Comparison of ENCODE assay signal across 8 mouse cellular contexts in genomic region chr19:7310704-7311103, GRCm38 (mm10). TPM values are rescaled to one million over a fixed set of nuclear protein-coding genes. Genes with fewer than 3 reads are reported as not detected.
A peak's percentile ranks its signal among the peaks of the same experiment; 100 is the strongest.
DNase-seq lines count a peak whose midpoint lies in the region; ATAC-seq and TF ChIP-seq lines count a peak whose summit lies in the region.

No protein-coding gene starts in this region.

- no peak overlapping the region for H3K4me3 ChIP-seq in intestine, embryonic 16.5 days (ENCODE audit: low read length)
- H3K4me3 ChIP-seq in liver, embryonic 14.5 days (ENCODE audit: insufficient read depth in 1 of 2, low read depth in 2 of 2, low read length in 2 of 2), result no peak overlapping the region
- no peak overlapping the region for H3K4me3 ChIP-seq in neural tube, embryonic 13.5 days

- H3K9ac ChIP-seq in intestine, embryonic 16.5 days (ENCODE audit: low read depth, low read length), result peak overlapping the region; percentile 45
- H3K9ac ChIP-seq in liver, embryonic 14.5 days (replicated peaks), result peak overlapping the region; percentile 20; the same call in 1 of the 2 replicates
- no peak overlapping the region for H3K9ac ChIP-seq in neural tube, embryonic 13.5 days

- H3K27ac ChIP-seq in intestine, embryonic 16.5 days (ENCODE audit: low read length), result peak overlapping the region; percentile 86
- peak overlapping the region; percentile 32; the same call in 1 of the 2 replicates for H3K27ac ChIP-seq in liver, embryonic 14.5 days
- peak overlapping the region; percentile 3; the same call in 1 of the 2 replicates for H3K27ac ChIP-seq in neural tube, embryonic 13.5 days (replicated peaks)

- DNase-seq in layer of hippocampus, adult 8-10 months (ENCODE audit: low spot score in 2 of 2), result peak; percentile 28 to 41
- no peak for DNase-seq in layer of hippocampus, adult 9-11 months
- DNase-seq in cerebellum, adult 9-10 months, result peak; percentile 67
- DNase-seq in forelimb bud, embryonic 11.5 days (ENCODE audit: low read depth, low spot score), result peak; percentile 40
- peak; percentile 43 to 60 (median 52) for DNase-seq in liver, embryonic 14.5 days (ENCODE audit: low read depth in 3 of 3, low spot score in 3 of 3)
- DNase-seq in frontal cortex, postnatal 10 days (ENCODE audit: low spot score in 2 of 2), result no peak

- no peak overlapping the region; the same call in 1 of the 2 replicates for H3K4me2 ChIP-seq in intestine, embryonic 16.5 days (ENCODE audit: low read depth, low read length)
- H3K4me2 ChIP-seq in liver, embryonic 14.5 days (ENCODE audit: low read depth), result peak overlapping the region; percentile 3
- H3K4me2 ChIP-seq in neural tube, embryonic 13.5 days, result no peak overlapping the region

- ATAC-seq in intestine, embryonic 16.5 days, result peak; percentile 86
- ATAC-seq in liver, embryonic 14.5 days (ENCODE audit: insufficient read depth), result peak; percentile 77
- no peak for ATAC-seq in neural tube, embryonic 13.5 days (ENCODE audit: low read depth)

- TF ChIP-seq CTCF in liver, embryonic 14.5 days (IDR thresholded peaks at IDR 0.05; ENCODE audit: low read depth), result peak; percentile 51

- no peaks in the 10 kb centered on the region for H3K36me3 ChIP-seq in intestine, embryonic 16.5 days (ENCODE audit: control insufficient read depth, insufficient read depth, low read length)
- H3K36me3 ChIP-seq in liver, embryonic 14.5 days (replicated peaks; ENCODE audit: control insufficient read depth, insufficient read depth, low read depth), result no peaks in the 10 kb centered on the region
- no peaks in the 10 kb centered on the region for H3K36me3 ChIP-seq in neural tube, embryonic 13.5 days

- H3K9me3 ChIP-seq in intestine, embryonic 16.5 days (ENCODE audit: control insufficient read depth, low read length), result no peaks in the 10 kb centered on the region
- H3K9me3 ChIP-seq in liver, embryonic 14.5 days (ENCODE audit: control insufficient read depth, low read length), result no peaks in the 10 kb centered on the region
- H3K9me3 ChIP-seq in neural tube, embryonic 13.5 days, result no peaks in the 10 kb centered on the region

- peak; percentile 72 for TF ChIP-seq EP300 in liver, embryonic 14.5 days (IDR thresholded peaks at IDR 0.05; ENCODE audit: low read depth)

- no peaks in the 10 kb centered on the region for H3K27me3 ChIP-seq in intestine, embryonic 16.5 days (replicated peaks; ENCODE audit: control insufficient read depth, insufficient read depth, low read length)
- H3K27me3 ChIP-seq in liver, embryonic 14.5 days (ENCODE audit: control insufficient read depth, insufficient read depth, low read length), result no peaks in the 10 kb centered on the region
- H3K27me3 ChIP-seq in neural tube, embryonic 13.5 days, result no peaks in the 10 kb centered on the region

- WGBS in intestine, embryonic 16.5 days, result 20% methylated on average over 5 of the region's 5 CpGs
- WGBS in liver, embryonic 14.5 days (ENCODE audit: insufficient replicate concordance), result 20% methylated on average over 5 of the region's 5 CpGs
- 22% methylated on average over 5 of the region's 5 CpGs for WGBS in neural tube, embryonic 13.5 days

- peaks cover 67% of the 10 kb centered on the region for H3K4me1 ChIP-seq in intestine, embryonic 16.5 days (ENCODE audit: control insufficient read depth, insufficient read depth, low read length)
- H3K4me1 ChIP-seq in liver, embryonic 14.5 days (replicated peaks; ENCODE audit: control insufficient read depth in 2 of 2, insufficient read depth in 2 of 2, low read length in 1 of 2), result peaks cover 71 to 73% of the 10 kb centered on the region in 2 experiments
- peaks cover 80% of the 10 kb centered on the region for H3K4me1 ChIP-seq in neural tube, embryonic 13.5 days (replicated peaks)

RNA-seq across cellular contexts. Expression of gene Mark2, which starts 31.0 kb away (rescaled TPM):
- 100 to 1,000 TPM; 101 to 135 (median 120) TPM for total RNA-seq in layer of hippocampus, adult 8-10 months (2022)
- polyA plus RNA-seq in intestine, embryonic 16.5 days (2015; fragmentation: Nextera tagmentation; extraction: Ambion mirVana), result 39.1 and 41.4 TPM in 2 replicates
- polyA plus RNA-seq in liver, embryonic 14.5 days (2012; rRNA removed), result 14.2 and 17.4 TPM in 2 replicates
- 14.3 and 18.9 TPM in 2 replicates for polyA plus RNA-seq in liver, embryonic 14.5 days (2014; fragmentation: Nextera tagmentation; extraction: Ambion mirVana)
- 45.3 and 48.0 TPM in 2 replicates for polyA plus RNA-seq in neural tube, embryonic 13.5 days (2015; fragmentation: Nextera tagmentation; extraction: Ambion mirVana)

RNA-seq across cellular contexts. Expression of gene Rcor2, which starts 43.6 kb away (rescaled TPM):
- 10 to 100 TPM; 12.7 to 17.0 (median 14.6) TPM for total RNA-seq in layer of hippocampus, adult 8-10 months (2022)
- 6.5 and 9.0 TPM in 2 replicates for polyA plus RNA-seq in intestine, embryonic 16.5 days (2015; fragmentation: Nextera tagmentation; extraction: Ambion mirVana)
- 1.7 and 2.0 TPM in 2 replicates for polyA plus RNA-seq in liver, embryonic 14.5 days (2012; rRNA removed)
- polyA plus RNA-seq in liver, embryonic 14.5 days (2014; fragmentation: Nextera tagmentation; extraction: Ambion mirVana), result 0.36 and 0.58 TPM in 2 replicates
- 31.0 and 31.1 TPM in 2 replicates for polyA plus RNA-seq in neural tube, embryonic 13.5 days (2015; fragmentation: Nextera tagmentation; extraction: Ambion mirVana)

Comparison
In these comparisons a context has a peak if more than half of its experiments do, and no peak if none do; other contexts are left out.
1. DNase-seq: peak in layer of hippocampus, adult 8-10 months (2 of 2), cerebellum, adult 9-10 months (single experiment), forelimb bud, embryonic 11.5 days (single experiment) and liver, embryonic 14.5 days (3 of 3); none in layer of hippocampus, adult 9-11 months (single experiment) and frontal cortex, postnatal 10 days (0 of 2).
2. H3K27ac ChIP-seq: peak in every context shown above with its lines; median percentile 86 in intestine, embryonic 16.5 days; 32 in liver, embryonic 14.5 days; 3 in neural tube, embryonic 13.5 days.